Mouse (Mus musculus): ENCODE results near the gene D17H6S53E. TPM values are rescaled to one million over a fixed set of nuclear protein-coding genes. Genes with fewer than 3 reads are reported as not detected.
A peak's percentile ranks its signal among the peaks of the same experiment; 100 is the strongest.

D17H6S53E gene
- polyA plus RNA-seq, 1 experiment: 4.3 TPM

DNA sequence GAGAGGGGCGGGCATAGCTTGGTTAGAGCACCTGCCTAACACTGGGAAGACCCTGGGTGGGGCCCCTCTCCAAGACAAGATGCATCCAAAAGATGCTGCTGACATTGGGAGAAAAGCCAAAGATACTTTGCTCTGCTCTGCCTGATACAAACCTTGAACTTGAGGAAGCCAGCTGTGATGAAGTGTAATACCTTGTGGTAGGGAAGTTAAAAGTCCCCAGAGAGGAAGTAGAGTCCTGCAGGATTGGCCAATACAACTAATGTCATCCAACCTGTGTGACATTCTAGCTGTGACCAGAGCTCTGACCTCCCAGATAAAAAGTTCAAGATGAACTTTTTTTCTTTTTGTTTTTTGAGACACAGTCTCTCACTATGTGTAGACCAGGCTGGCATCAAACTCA is 1.1 kb upstream of the D17H6S53E start:
- Histone ChIP-seq H3K4me3 (ENCODE audit: low read depth, low read length) (no peak overlapping the region), H3K4me1 (ENCODE audit: control insufficient read depth, insufficient read depth, low read length) (no peaks in the 10 kb centered on the region), H3K9ac (ENCODE audit: low read depth, poor library complexity, severe bottlenecking) (no peak overlapping the region), H3K9me3 (replicated peaks; ENCODE audit: control insufficient read depth, insufficient read depth, low read length, poor library complexity, severe bottlenecking) (no peaks in the 10 kb centered on the region), H3K27ac (ENCODE audit: insufficient read depth, low read length) (no peak overlapping the region), H3K27me3 (ENCODE audit: control insufficient read depth, insufficient read depth, low read length, poor library complexity, severe bottlenecking) (no peaks in the 10 kb centered on the region), H3K36me3 (ENCODE audit: control insufficient read depth, insufficient read depth, low read length, poor library complexity, severe bottlenecking) (peaks cover 8% of the 10 kb centered on the region)
- TF ChIP-seq POLR2A (IDR thresholded peaks at IDR 0.05; ENCODE audit: insufficient read depth, low read length) (no peak), EP300 (IDR thresholded peaks at IDR 0.05; ENCODE audit: insufficient read depth, low read depth, low read length) (no peak), CTCF (IDR thresholded peaks at IDR 0.05; ENCODE audit: low read depth, low read length) (no peak)

GRCm38 (mm10) chr17:35125578-35125977 is 595 bp upstream of the D17H6S53E start:
- Histone ChIP-seq H3K36me3 (ENCODE audit: control insufficient read depth, insufficient read depth, low read length, poor library complexity, severe bottlenecking) (peaks cover 8% of the 10 kb centered on the region), H3K9ac (ENCODE audit: low read depth, poor library complexity, severe bottlenecking) (peak overlapping the region; percentile 75), H3K9me3 (replicated peaks; ENCODE audit: control insufficient read depth, insufficient read depth, low read length, poor library complexity, severe bottlenecking) (no peaks in the 10 kb centered on the region), H3K4me1 (ENCODE audit: control insufficient read depth, insufficient read depth, low read length) (no peaks in the 10 kb centered on the region), H3K27ac (ENCODE audit: insufficient read depth, low read length) (no peak overlapping the region), H3K27me3 (ENCODE audit: control insufficient read depth, insufficient read depth, low read length, poor library complexity, severe bottlenecking) (no peaks in the 10 kb centered on the region), H3K4me3 (ENCODE audit: low read depth, low read length) (no peak overlapping the region)
- no peak for TF ChIP-seq POLR2A (IDR thresholded peaks at IDR 0.05; ENCODE audit: insufficient read depth, low read length)
- no peak for TF ChIP-seq CTCF (IDR thresholded peaks at IDR 0.05; ENCODE audit: low read depth, low read length)
- no peak for TF ChIP-seq EP300 (IDR thresholded peaks at IDR 0.05; ENCODE audit: insufficient read depth, low read depth, low read length)

- TF ChIP-seq POLR2A (IDR thresholded peaks at IDR 0.05; ENCODE audit: insufficient read depth, low read length) (no peak), EP300 (IDR thresholded peaks at IDR 0.05; ENCODE audit: insufficient read depth, low read depth, low read length) (no peak), CTCF (IDR thresholded peaks at IDR 0.05; ENCODE audit: low read depth, low read length) (no peak)
- H3K9ac ChIP-seq (ENCODE audit: low read depth, poor library complexity, severe bottlenecking): no peak overlapping the region
- peaks cover 8% of the 10 kb centered on the region for H3K36me3 ChIP-seq (ENCODE audit: control insufficient read depth, insufficient read depth, low read length, poor library complexity, severe bottlenecking)
- no peak overlapping the region for H3K27ac ChIP-seq (ENCODE audit: insufficient read depth, low read length)
- H3K4me3 ChIP-seq (ENCODE audit: low read depth, low read length): no peak overlapping the region
- no peaks in the 10 kb centered on the region for H3K9me3 ChIP-seq (replicated peaks; ENCODE audit: control insufficient read depth, insufficient read depth, low read length, poor library complexity, severe bottlenecking)
- H3K4me1 ChIP-seq (ENCODE audit: control insufficient read depth, insufficient read depth, low read length): no peaks in the 10 kb centered on the region
- H3K27me3 ChIP-seq (ENCODE audit: control insufficient read depth, insufficient read depth, low read length, poor library complexity, severe bottlenecking): no peaks in the 10 kb centered on the region
Measured at GRCm38 (mm10) chr17:35127017-35127416, 844 bp downstream of the D17H6S53E start.

GRCm38 (mm10) chr17:35128996-35129395 is 2.8 kb downstream of the D17H6S53E start:
- no peaks in the 10 kb centered on the region for H3K9me3 ChIP-seq (replicated peaks; ENCODE audit: control insufficient read depth, insufficient read depth, low read length, poor library complexity, severe bottlenecking)
- H3K9ac ChIP-seq (ENCODE audit: low read depth, poor library complexity, severe bottlenecking): no peak overlapping the region
- no peak overlapping the region for H3K4me3 ChIP-seq (ENCODE audit: low read depth, low read length)
- TF ChIP-seq POLR2A (IDR thresholded peaks at IDR 0.05; ENCODE audit: insufficient read depth, low read length): no peak
- no peak for TF ChIP-seq EP300 (IDR thresholded peaks at IDR 0.05; ENCODE audit: insufficient read depth, low read depth, low read length)
- no peak for TF ChIP-seq CTCF (IDR thresholded peaks at IDR 0.05; ENCODE audit: low read depth, low read length)
- no peaks in the 10 kb centered on the region for H3K27me3 ChIP-seq (ENCODE audit: control insufficient read depth, insufficient read depth, low read length, poor library complexity, severe bottlenecking)
- no peak overlapping the region for H3K27ac ChIP-seq (ENCODE audit: insufficient read depth, low read length)
- H3K36me3 ChIP-seq (ENCODE audit: control insufficient read depth, insufficient read depth, low read length, poor library complexity, severe bottlenecking): peaks cover 3% of the 10 kb centered on the region
- no peaks in the 10 kb centered on the region for H3K4me1 ChIP-seq (ENCODE audit: control insufficient read depth, insufficient read depth, low read length)

DNA sequence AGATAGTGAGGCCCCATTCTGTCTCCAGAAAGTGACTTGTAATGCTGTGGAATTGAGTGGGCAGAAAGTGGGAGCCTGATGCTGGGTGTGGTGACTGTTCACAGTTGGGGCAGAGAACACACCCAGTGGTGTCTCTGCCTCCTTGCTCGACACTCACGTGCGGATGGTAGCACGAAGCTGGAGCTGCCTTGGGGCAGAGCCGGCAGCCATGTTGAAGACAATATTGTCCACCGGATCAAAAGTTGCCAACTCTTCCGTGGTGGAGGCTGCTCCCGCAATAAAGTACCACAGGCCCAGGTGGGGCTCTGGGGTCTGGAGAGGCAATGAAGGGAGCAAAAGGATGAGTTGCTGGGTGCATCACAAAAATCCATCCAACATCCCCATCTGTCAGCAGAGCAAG is 4.9 kb downstream of the D17H6S53E start:
- no peaks in the 10 kb centered on the region for H3K9me3 ChIP-seq (replicated peaks; ENCODE audit: control insufficient read depth, insufficient read depth, low read length, poor library complexity, severe bottlenecking)
- H3K4me3 ChIP-seq (ENCODE audit: low read depth, low read length): no peak overlapping the region
- no peak for TF ChIP-seq CTCF (IDR thresholded peaks at IDR 0.05; ENCODE audit: low read depth, low read length)
- no peak for TF ChIP-seq EP300 (IDR thresholded peaks at IDR 0.05; ENCODE audit: insufficient read depth, low read depth, low read length)
- TF ChIP-seq POLR2A (IDR thresholded peaks at IDR 0.05; ENCODE audit: insufficient read depth, low read length): no peak
- no peak overlapping the region for H3K9ac ChIP-seq (ENCODE audit: low read depth, poor library complexity, severe bottlenecking)
- no peaks in the 10 kb centered on the region for H3K4me1 ChIP-seq (ENCODE audit: control insufficient read depth, insufficient read depth, low read length)
- H3K27ac ChIP-seq (ENCODE audit: insufficient read depth, low read length): no peak overlapping the region
- no peaks in the 10 kb centered on the region for H3K36me3 ChIP-seq (ENCODE audit: control insufficient read depth, insufficient read depth, low read length, poor library complexity, severe bottlenecking)
- H3K27me3 ChIP-seq (ENCODE audit: control insufficient read depth, insufficient read depth, low read length, poor library complexity, severe bottlenecking): no peaks in the 10 kb centered on the region

- Histone ChIP-seq H3K9me3 (replicated peaks; ENCODE audit: control insufficient read depth, insufficient read depth, low read length, poor library complexity, severe bottlenecking) (no peaks in the 10 kb centered on the region), H3K4me3 (ENCODE audit: low read depth, low read length) (no peak within 1 kb of the TSS), H3K27ac (ENCODE audit: insufficient read depth, low read length) (no peak within 1 kb of the TSS), H3K36me3 (ENCODE audit: control insufficient read depth, insufficient read depth, low read length, poor library complexity, severe bottlenecking) (no peaks in the 10 kb centered on the region), H3K4me1 (ENCODE audit: control insufficient read depth, insufficient read depth, low read length) (peaks cover under 1% of the 10 kb centered on the region), H3K27me3 (ENCODE audit: control insufficient read depth, insufficient read depth, low read length, poor library complexity, severe bottlenecking) (no peaks in the 10 kb centered on the region), H3K9ac (ENCODE audit: low read depth, poor library complexity, severe bottlenecking) (no peak within 1 kb of the TSS)
- TF ChIP-seq POLR2A (IDR thresholded peaks at IDR 0.05; ENCODE audit: insufficient read depth, low read length) (no peak), EP300 (IDR thresholded peaks at IDR 0.05; ENCODE audit: insufficient read depth, low read depth, low read length) (no peak), CTCF (IDR thresholded peaks at IDR 0.05; ENCODE audit: low read depth, low read length) (no peak)
Measured at GRCm38 (mm10) chr17:35131500-35132173, 5.5 kb downstream of the D17H6S53E start, which contains the start of gene Apom. Apom (minus strand) TSS chr17:35132050.
